Mouse (Mus musculus) liver, postnatal 0 days (tissue): ENCODE measurements at regions not wholly inside any gene's neighbourhood (a gene's known extent, or its start where the extent isn't known, plus 50 kb on each side); places are given as distances from the start of the nearest gene placed in this dataset.

Experiments
- ATAC-seq: fragments of 200-750 bp; cut with Nextera tagmentation; 2 replicates; pipeline ENCODE4 v1.8.0; 2017; ENCODE audit warnings: mild to moderate bottlenecking, moderate library complexity
- DNase-seq: peaks from one replicate; pipeline ENCODE4 v3.0.0-alpha.2; 2016
- H3K27ac ChIP-seq: fragments of 300-500 bp; sonication (generic); 2 replicates; pipeline ENCODE4 v1.5.1; 2014; ENCODE audit warnings: antibody characterized with exemption, moderate library complexity, mild to moderate bottlenecking, low read depth
- H3K27me3 ChIP-seq: fragments of 300-500 bp; sonication (generic); 2 replicates; pipeline ENCODE4 v1.6.1; 2014; ENCODE audit warnings: low read length, control low read depth, mixed read lengths; ENCODE audit not compliant: insufficient read depth
- H3K36me3 ChIP-seq: fragments of 300-500 bp; sonication (generic); replicated peaks from 2 replicates; pipeline ENCODE4 v1.6.1; 2014; ENCODE audit warnings: mild to moderate bottlenecking, control low read depth, low read length, moderate library complexity, mixed read lengths; ENCODE audit not compliant: insufficient read depth
- H3K4me1 ChIP-seq: fragments of 300-500 bp; sonication (generic); 2 replicates; pipeline ENCODE4 v1.6.1; 2014; ENCODE audit warnings: antibody characterized with exemption, mild to moderate bottlenecking, control low read depth; ENCODE audit not compliant: insufficient read depth
- H3K4me2 ChIP-seq: fragments of 300-500 bp; sonication (generic); 2 replicates; pipeline ENCODE4 v1.6.1; 2014; ENCODE audit warnings: low read depth, mild to moderate bottlenecking, low read length, moderate library complexity, mixed read lengths
- H3K4me3 ChIP-seq: fragments of 300-500 bp; sonication (generic); 2 replicates; pipeline ENCODE4 v1.5.1; 2014; ENCODE audit warnings: low read depth, low read length
- H3K9ac ChIP-seq: fragments of 300-500 bp; sonication (generic); replicated peaks from 2 replicates; pipeline ENCODE4 v1.6.1; 2014; ENCODE audit warnings: mild to moderate bottlenecking, moderate library complexity
- H3K9me3 ChIP-seq: fragments of 300-500 bp; sonication (generic); 2 replicates; pipeline ENCODE4 v1.6.1; 2016; ENCODE audit warnings: mild to moderate bottlenecking, control low read depth, low read length, mixed read lengths
- CTCF ChIP-seq: sonication (generic); IDR thresholded peaks from 2 replicates; pipeline ENCODE4 v1.5.1; 2016; ENCODE audit warnings: antibody characterized with exemption, low read depth
- EP300 ChIP-seq: IDR thresholded peaks from 2 replicates; pipeline ENCODE4 v1.6.1; 2016; ENCODE audit warnings: antibody characterized with exemption, low read depth, mild to moderate bottlenecking
- WGBS: fragments of 180-500 bp; shearing (Covaris S2); extraction: QIAGEN DNeasy Blood & Tissue Kit; methylation state at CpG from one replicate; pipeline ENCODE4 v1.1.7; 2014; ENCODE audit not compliant: insufficient replicate concordance; 5-methylcytosine and 5-hydroxymethylcytosine counted together

DNA sequence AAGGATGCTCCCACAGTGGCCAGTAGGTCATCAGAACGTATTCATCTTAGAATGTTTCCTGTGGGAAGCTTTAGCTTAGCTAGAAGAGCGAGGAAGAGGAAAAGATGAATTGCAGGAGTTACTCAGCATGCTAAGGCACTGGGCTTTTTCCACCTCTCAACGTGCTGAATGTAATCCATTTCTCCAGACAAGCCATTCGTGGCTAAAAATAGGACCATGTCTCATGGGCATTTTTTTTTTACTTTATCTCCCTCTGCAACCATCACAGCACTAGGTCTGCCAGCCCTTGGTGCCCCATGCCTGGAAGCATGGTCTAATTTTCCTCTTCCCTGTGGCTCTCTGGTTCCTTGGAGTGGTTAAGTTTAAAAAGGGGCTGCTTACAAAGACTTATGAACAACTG is 235.3 kb upstream of the Zfp637 start:
- Histone ChIP-seq H3K36me3 (no peaks in the 10 kb centered on the region), H3K4me3 (no peak overlapping the region), H3K4me2 (no peak overlapping the region), H3K27me3 (no peaks in the 10 kb centered on the region), H3K4me1 (peaks cover 3% of the 10 kb centered on the region; the same call in 1 of the 2 replicates), H3K9ac (no peak overlapping the region), H3K27ac (no peak overlapping the region), H3K9me3 (no peaks in the 10 kb centered on the region)
- DNase-seq (no peak), ATAC-seq (no peak)
- WGBS = 45% methylated on average over 4 of the region's 4 CpGs
- TF ChIP-seq EP300 (no peak), CTCF (no peak)

DNA sequence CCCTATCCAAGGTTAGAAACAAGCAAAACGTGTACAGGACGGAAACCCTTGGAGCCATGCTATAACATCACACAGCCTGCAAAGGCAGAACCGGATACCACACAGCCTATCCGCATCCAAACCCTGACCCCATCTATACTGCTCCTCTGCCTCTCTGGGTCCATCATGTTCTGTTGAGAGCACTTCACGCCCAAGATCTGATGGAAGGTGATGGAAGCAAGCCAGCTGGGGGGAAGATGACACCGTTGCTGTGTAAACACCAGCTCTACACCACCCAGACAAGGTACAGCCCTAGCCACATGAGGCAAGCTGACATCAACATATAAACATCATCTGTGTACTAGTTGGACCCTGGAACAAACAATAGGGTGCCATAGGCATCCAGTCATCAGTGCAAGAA is 234.8 kb upstream of the Zfp637 start:
- whole genome bisulfite sequencing = 80% methylated on average over 6 of the region's 6 CpGs
- no peak overlapping the region for H3K4me3 ChIP-seq

DNA sequence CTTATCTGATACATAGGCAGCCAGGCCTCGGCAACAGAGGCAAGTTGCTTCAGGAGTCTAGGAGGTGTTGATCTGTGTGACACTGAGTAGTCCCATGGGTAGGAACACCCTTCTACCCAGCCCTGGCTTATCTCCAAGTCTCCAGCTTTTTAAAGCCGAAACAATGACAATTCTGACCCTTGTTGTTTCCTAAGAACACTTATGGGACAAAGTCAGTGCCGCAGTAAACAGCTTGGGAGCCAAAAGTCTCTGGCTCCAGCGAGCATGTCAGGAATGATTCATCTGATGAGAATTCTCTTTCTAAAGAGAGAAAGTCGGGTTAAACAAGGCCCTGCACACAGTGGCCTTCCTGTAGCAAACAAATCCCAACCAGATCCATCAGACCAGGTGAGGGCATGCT is 234.0 kb upstream of the Zfp637 start:
- Histone ChIP-seq H3K27me3 (no peaks in the 10 kb centered on the region), H3K4me3 (no peak overlapping the region), H3K9ac (no peak overlapping the region), H3K9me3 (no peaks in the 10 kb centered on the region), H3K4me1 (peaks cover 3% of the 10 kb centered on the region), H3K4me2 (no peak overlapping the region), H3K36me3 (no peaks in the 10 kb centered on the region), H3K27ac (no peak overlapping the region)
- ATAC-seq (no peak), DNase-seq (no peak)
- TF ChIP-seq CTCF (no peak), EP300 (no peak)
- WGBS = 56% methylated on average over 5 of the region's 5 CpGs

More for the DNA sequence above, 234.8 kb upstream of the Zfp637 start:
- no peaks in the 10 kb centered on the region for H3K9me3 ChIP-seq
- TF ChIP-seq EP300 (no peak), CTCF (no peak)
- no peak overlapping the region for H3K9ac ChIP-seq
- H3K27ac ChIP-seq = no peak overlapping the region
- H3K4me2 ChIP-seq = no peak overlapping the region
- ATAC-seq = no peak
- H3K36me3 ChIP-seq = no peaks in the 10 kb centered on the region
- H3K4me1 ChIP-seq = peaks cover 3% of the 10 kb centered on the region
- H3K27me3 ChIP-seq = no peaks in the 10 kb centered on the region
- no peak for DNase-seq

DNA sequence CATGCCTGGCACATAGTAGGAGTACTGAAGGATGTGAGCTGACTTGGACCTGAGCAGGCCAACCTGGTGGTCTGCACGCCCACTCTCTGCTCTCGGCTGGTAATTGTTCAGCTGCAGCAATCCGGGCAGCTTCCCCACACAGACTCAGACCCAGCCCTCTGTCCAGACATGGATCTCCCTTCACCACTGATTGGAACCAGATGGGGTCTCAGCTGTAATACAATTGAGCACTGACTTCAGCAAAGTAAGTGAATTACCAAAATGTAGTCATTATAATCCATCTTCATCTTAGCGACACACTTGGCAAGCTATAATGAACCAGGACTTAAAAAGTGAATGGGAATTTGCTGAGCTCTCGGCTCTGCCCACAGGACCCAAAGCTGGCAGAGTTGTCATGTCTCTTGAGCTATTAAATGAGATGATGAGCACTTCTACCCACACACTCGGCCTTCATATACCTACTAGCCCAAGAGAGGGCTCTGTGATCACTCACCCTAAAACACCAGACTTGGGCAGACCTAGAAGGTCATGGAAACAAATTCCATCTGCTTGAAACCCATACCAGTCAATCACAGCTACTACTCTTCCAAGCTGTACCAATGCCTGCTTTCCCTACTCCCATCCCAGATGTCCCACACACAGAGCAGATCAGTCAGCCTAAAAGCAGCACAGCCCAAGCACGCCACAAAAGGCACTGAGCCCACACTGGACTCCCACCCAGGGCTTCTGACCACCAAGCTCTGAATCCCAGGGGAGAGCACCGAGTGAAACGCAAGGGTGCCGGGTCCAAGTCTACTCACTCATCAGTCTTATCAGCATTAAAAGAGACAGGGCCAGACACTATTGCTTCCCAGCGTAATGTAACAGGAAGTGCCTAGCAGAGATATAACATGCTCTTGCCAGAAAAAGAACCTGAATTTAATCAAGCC is 231.2 kb upstream of the Zfp637 start:
- Histone ChIP-seq H3K4me1 (peaks cover 3% of the 10 kb centered on the region), H3K27ac (no peak overlapping the region), H3K36me3 (no peaks in the 10 kb centered on the region), H3K9me3 (no peaks in the 10 kb centered on the region), H3K9ac (0 out of 2 replicates have a peak overlapping the region, but pooled peaks have one; percentile 21), H3K27me3 (no peaks in the 10 kb centered on the region), H3K4me2 (peak overlapping the region; percentile 55), H3K4me3 (no peak overlapping the region)
- WGBS = 58% methylated on average over 11 of the region's 11 CpGs
- ATAC-seq (no peak), DNase-seq (no peak)
- no peak for TF ChIP-seq CTCF
- TF ChIP-seq EP300 = no peak

DNA sequence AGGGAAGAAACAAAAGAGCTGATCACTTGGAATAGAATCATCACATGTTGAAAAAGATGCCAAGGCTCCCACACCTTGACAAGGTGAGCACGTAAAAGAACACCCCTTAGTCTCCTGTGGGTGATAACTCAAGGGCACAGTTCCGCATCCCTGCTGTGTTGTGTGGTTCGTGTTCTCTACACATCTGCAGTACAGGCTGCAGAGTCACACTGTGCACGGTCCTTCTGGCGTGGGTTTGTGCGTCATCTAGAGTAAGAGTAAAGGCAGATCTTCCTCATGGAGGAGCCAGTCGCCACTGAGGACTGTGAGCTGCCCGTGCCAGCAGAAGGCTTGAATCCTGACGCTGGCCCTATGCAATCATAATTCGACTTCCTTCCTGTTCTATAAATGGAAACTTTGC is 229.7 kb upstream of the Zfp637 start:
- no peak for DNase-seq
- H3K4me1 ChIP-seq = peaks cover 3% of the 10 kb centered on the region; the same call in 1 of the 2 replicates
- H3K9me3 ChIP-seq = no peaks in the 10 kb centered on the region
- no peaks in the 10 kb centered on the region for H3K36me3 ChIP-seq
- peak overlapping the region; percentile 76 for H3K27ac ChIP-seq
- H3K9ac ChIP-seq = peak overlapping the region; percentile 21; the same call in 1 of the 2 replicates
- H3K27me3 ChIP-seq = no peaks in the 10 kb centered on the region
- H3K4me3 ChIP-seq = peak overlapping the region; percentile 37; the same call in 1 of the 2 replicates
- 59% methylated on average over 10 of the region's 10 CpGs for WGBS
- no peak for TF ChIP-seq EP300
- no peak for TF ChIP-seq CTCF
- ATAC-seq = no peak
- H3K4me2 ChIP-seq = peak overlapping the region; percentile 55

DNA sequence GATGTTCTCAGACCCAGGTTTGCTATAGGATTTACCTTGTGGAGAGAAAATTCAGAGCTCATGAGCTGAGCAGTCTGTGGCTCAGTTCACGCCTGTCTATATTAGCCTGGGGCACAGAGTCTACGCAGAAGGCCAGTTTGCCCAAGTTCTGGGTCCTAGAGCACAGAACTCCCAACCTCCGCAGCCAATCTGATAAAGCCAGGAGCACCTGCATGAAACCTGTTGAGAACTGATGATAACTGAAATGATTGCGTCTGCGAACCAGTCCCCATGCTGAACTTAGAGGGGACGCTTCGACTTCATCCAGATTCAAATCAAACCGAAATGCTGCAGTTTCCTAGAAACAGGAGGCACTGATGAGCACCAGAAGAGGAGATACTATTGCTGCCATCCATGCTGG is 229.0 kb upstream of the Zfp637 start:
- H3K27me3 ChIP-seq = no peaks in the 10 kb centered on the region
- peak overlapping the region; percentile 76 for H3K27ac ChIP-seq
- peak overlapping the region; percentile 44 for H3K9ac ChIP-seq
- H3K4me3 ChIP-seq = peak overlapping the region; percentile 37
- peaks cover 3% of the 10 kb centered on the region; the same call in 1 of the 2 replicates for H3K4me1 ChIP-seq
- no peaks in the 10 kb centered on the region for H3K36me3 ChIP-seq
- WGBS = 65% methylated on average over 8 of the region's 8 CpGs
- ATAC-seq = peak; percentile 66; the same call in 1 of the 2 replicates
- DNase-seq = no peak
- no peak for TF ChIP-seq EP300
- TF ChIP-seq CTCF = no peak
- peak overlapping the region; percentile 55 for H3K4me2 ChIP-seq
- no peaks in the 10 kb centered on the region for H3K9me3 ChIP-seq
